Mouse (Mus musculus): ENCODE results near the gene Thtpa. TPM values are rescaled to one million over a fixed set of nuclear protein-coding genes. Genes with fewer than 3 reads are reported as not detected.

Thtpa gene
- 18.2 and 20.9 TPM in 2 replicates for polyA plus RNA-seq (2014; fragmentation: Nextera tagmentation; extraction: Ambion mirVana)

GRCm38 (mm10) chr14:55094704-55095231 lies at the start of gene Thtpa:
TSS of gene Thtpa (plus strand) at chr14:55094784.
- Histone ChIP-seq H3K36me3 (ENCODE audit: control insufficient read depth, insufficient read depth, low read length) (no peaks in the 10 kb centered on the region), H3K9ac (ENCODE audit: low read depth, low read length) (peak within 1 kb of the TSS; percentile 79), H3K4me2 (replicated peaks; ENCODE audit: low read depth, low read length) (peak within 1 kb of the TSS; percentile 75), H3K27ac (ENCODE audit: low read depth, low read length) (peak within 1 kb of the TSS; percentile 82), H3K4me3 (ENCODE audit: low read depth, low read length) (peak within 1 kb of the TSS; percentile 56), H3K27me3 (ENCODE audit: control insufficient read depth, insufficient read depth, low read length) (no peaks in the 10 kb centered on the region), H3K4me1 (replicated peaks; ENCODE audit: control insufficient read depth, insufficient read depth, low read length) (peaks cover 9% of the 10 kb centered on the region; the same call in 1 of the 2 replicates), H3K9me3 (ENCODE audit: control insufficient read depth, low read length) (no peaks in the 10 kb centered on the region)
- WGBS, result 1% methylated on average over 30 of the region's 30 CpGs
- ATAC-seq (ENCODE audit: low FRiP score), result peak; percentile 62
- peak; percentile 88 for DNase-seq (ENCODE audit: low spot score)

- no peaks in the 10 kb centered on the region for H3K36me3 ChIP-seq (ENCODE audit: control insufficient read depth, insufficient read depth, low read length)
- WGBS, result 83% methylated on average over 2 of the region's 2 CpGs
Observed at GRCm38 (mm10) chr14:55047971-55048531, 46.5 kb upstream of the Thtpa start.

GRCm38 (mm10) chr14:55052496-55052895 lies 42.1 kb upstream of the Thtpa start:
- no peak overlapping the region for H3K4me2 ChIP-seq (replicated peaks; ENCODE audit: low read depth, low read length)
- no peak for ATAC-seq (ENCODE audit: low FRiP score)

More at GRCm38 (mm10) chr14:55047971-55048531, 46.5 kb upstream of the Thtpa start:
- H3K27me3 ChIP-seq (ENCODE audit: control insufficient read depth, insufficient read depth, low read length), result no peaks in the 10 kb centered on the region
- no peaks in the 10 kb centered on the region for H3K9me3 ChIP-seq (ENCODE audit: control insufficient read depth, low read length)
- no peak overlapping the region for H3K4me3 ChIP-seq (ENCODE audit: low read depth, low read length)
- no peak overlapping the region for H3K9ac ChIP-seq (ENCODE audit: low read depth, low read length)
- H3K4me1 ChIP-seq (replicated peaks; ENCODE audit: control insufficient read depth, insufficient read depth, low read length), result no peaks in the 10 kb centered on the region
- no peak overlapping the region for H3K27ac ChIP-seq (ENCODE audit: low read depth, low read length)
- no peak for DNase-seq (ENCODE audit: low spot score)
- ATAC-seq (ENCODE audit: low FRiP score), result no peak
- no peak overlapping the region for H3K4me2 ChIP-seq (replicated peaks; ENCODE audit: low read depth, low read length)

GRCm38 (mm10) chr14:55053050-55053449 lies 41.5 kb upstream of the Thtpa start:
- Histone ChIP-seq H3K36me3 (ENCODE audit: control insufficient read depth, insufficient read depth, low read length) (no peaks in the 10 kb centered on the region), H3K27ac (ENCODE audit: low read depth, low read length) (no peak overlapping the region), H3K4me3 (ENCODE audit: low read depth, low read length) (no peak overlapping the region), H3K4me1 (replicated peaks; ENCODE audit: control insufficient read depth, insufficient read depth, low read length) (no peaks in the 10 kb centered on the region), H3K9me3 (ENCODE audit: control insufficient read depth, low read length) (no peaks in the 10 kb centered on the region), H3K9ac (ENCODE audit: low read depth, low read length) (no peak overlapping the region), H3K27me3 (ENCODE audit: control insufficient read depth, insufficient read depth, low read length) (no peaks in the 10 kb centered on the region), H3K4me2 (replicated peaks; ENCODE audit: low read depth, low read length) (no peak overlapping the region)
- ATAC-seq (ENCODE audit: low FRiP score) (no peak), DNase-seq (ENCODE audit: low spot score) (no peak)
- 82% methylated on average over 4 of the region's 4 CpGs for WGBS

More at GRCm38 (mm10) chr14:55052496-55052895, 42.1 kb upstream of the Thtpa start:
- H3K4me1 ChIP-seq (replicated peaks; ENCODE audit: control insufficient read depth, insufficient read depth, low read length), result no peaks in the 10 kb centered on the region
- H3K27ac ChIP-seq (ENCODE audit: low read depth, low read length), result no peak overlapping the region
- H3K4me3 ChIP-seq (ENCODE audit: low read depth, low read length), result no peak overlapping the region
- no peak overlapping the region for H3K9ac ChIP-seq (ENCODE audit: low read depth, low read length)
- 84% methylated on average over 9 of the region's 9 CpGs for WGBS
- H3K9me3 ChIP-seq (ENCODE audit: control insufficient read depth, low read length), result no peaks in the 10 kb centered on the region
- no peak for DNase-seq (ENCODE audit: low spot score)
- H3K36me3 ChIP-seq (ENCODE audit: control insufficient read depth, insufficient read depth, low read length), result no peaks in the 10 kb centered on the region
- no peaks in the 10 kb centered on the region for H3K27me3 ChIP-seq (ENCODE audit: control insufficient read depth, insufficient read depth, low read length)

- Histone ChIP-seq H3K4me2 (replicated peaks; ENCODE audit: low read depth, low read length) (no peak overlapping the region), H3K9me3 (ENCODE audit: control insufficient read depth, low read length) (no peaks in the 10 kb centered on the region), H3K9ac (ENCODE audit: low read depth, low read length) (no peak overlapping the region), H3K4me1 (replicated peaks; ENCODE audit: control insufficient read depth, insufficient read depth, low read length) (no peaks in the 10 kb centered on the region), H3K4me3 (ENCODE audit: low read depth, low read length) (no peak overlapping the region), H3K27ac (ENCODE audit: low read depth, low read length) (no peak overlapping the region), H3K36me3 (ENCODE audit: control insufficient read depth, insufficient read depth, low read length) (no peaks in the 10 kb centered on the region), H3K27me3 (ENCODE audit: control insufficient read depth, insufficient read depth, low read length) (no peaks in the 10 kb centered on the region)
- ATAC-seq (ENCODE audit: low FRiP score) (no peak), DNase-seq (ENCODE audit: low spot score) (no peak)
- WGBS, result 90% methylated on average over 13 of the region's 17 CpGs
Observed at GRCm38 (mm10) chr14:55053708-55054190, 40.8 kb upstream of the Thtpa start.

- ATAC-seq (ENCODE audit: low FRiP score), result no peak
- Histone ChIP-seq H3K4me1 (replicated peaks; ENCODE audit: control insufficient read depth, insufficient read depth, low read length) (no peaks in the 10 kb centered on the region), H3K9me3 (ENCODE audit: control insufficient read depth, low read length) (no peaks in the 10 kb centered on the region), H3K27me3 (ENCODE audit: control insufficient read depth, insufficient read depth, low read length) (no peaks in the 10 kb centered on the region), H3K4me2 (replicated peaks; ENCODE audit: low read depth, low read length) (no peak overlapping the region), H3K27ac (ENCODE audit: low read depth, low read length) (no peak overlapping the region), H3K9ac (ENCODE audit: low read depth, low read length) (no peak overlapping the region), H3K36me3 (ENCODE audit: control insufficient read depth, insufficient read depth, low read length) (no peaks in the 10 kb centered on the region), H3K4me3 (ENCODE audit: low read depth, low read length) (no peak overlapping the region)
- 85% methylated on average over 10 of the region's 10 CpGs for WGBS
- no peak for DNase-seq (ENCODE audit: low spot score)
Observed at GRCm38 (mm10) chr14:55054191-55054749, 40.3 kb upstream of the Thtpa start.

GRCm38 (mm10) chr14:55055167-55055834 lies 39.3 kb upstream of the Thtpa start:
- no peak overlapping the region for H3K27ac ChIP-seq (ENCODE audit: low read depth, low read length)
- ATAC-seq (ENCODE audit: low FRiP score) (no peak), DNase-seq (ENCODE audit: low spot score) (no peak)
- H3K36me3 ChIP-seq (ENCODE audit: control insufficient read depth, insufficient read depth, low read length), result no peaks in the 10 kb centered on the region
- WGBS, result 83% methylated on average over 11 of the region's 11 CpGs
- H3K4me1 ChIP-seq (replicated peaks; ENCODE audit: control insufficient read depth, insufficient read depth, low read length), result no peaks in the 10 kb centered on the region
- H3K9me3 ChIP-seq (ENCODE audit: control insufficient read depth, low read length), result no peaks in the 10 kb centered on the region
- no peak overlapping the region for H3K9ac ChIP-seq (ENCODE audit: low read depth, low read length)
- no peak overlapping the region for H3K4me2 ChIP-seq (replicated peaks; ENCODE audit: low read depth, low read length)
- H3K27me3 ChIP-seq (ENCODE audit: control insufficient read depth, insufficient read depth, low read length), result no peaks in the 10 kb centered on the region
- H3K4me3 ChIP-seq (ENCODE audit: low read depth, low read length), result no peak overlapping the region

- ATAC-seq (ENCODE audit: low FRiP score) (no peak), DNase-seq (ENCODE audit: low spot score) (no peak)
- no peaks in the 10 kb centered on the region for H3K27me3 ChIP-seq (ENCODE audit: control insufficient read depth, insufficient read depth, low read length)
- H3K4me1 ChIP-seq (replicated peaks; ENCODE audit: control insufficient read depth, insufficient read depth, low read length), result peaks cover 4% of the 10 kb centered on the region; the same call in 1 of the 2 replicates
- H3K36me3 ChIP-seq (ENCODE audit: control insufficient read depth, insufficient read depth, low read length), result no peaks in the 10 kb centered on the region
- H3K9me3 ChIP-seq (ENCODE audit: control insufficient read depth, low read length), result no peaks in the 10 kb centered on the region
- no peak overlapping the region for H3K4me2 ChIP-seq (replicated peaks; ENCODE audit: low read depth, low read length)
- no peak overlapping the region for H3K4me3 ChIP-seq (ENCODE audit: low read depth, low read length)
- H3K9ac ChIP-seq (ENCODE audit: low read depth, low read length), result no peak overlapping the region
- 82% methylated on average over 1 of the region's 1 CpGs for WGBS
- no peak overlapping the region for H3K27ac ChIP-seq (ENCODE audit: low read depth, low read length)
Observed at GRCm38 (mm10) chr14:55059009-55059408, 35.6 kb upstream of the Thtpa start.

Measured in hindbrain, embryonic 11.5 days (tissue).